Mouse (Mus musculus) limb, embryonic 10.5 days (tissue): ENCODE measurements around the gene Slc35g2. TPM values are rescaled to one million over a fixed set of nuclear protein-coding genes. Genes with fewer than 3 reads are reported as not detected.

Experiments used
- DNase-seq: peaks from one replicate; pipeline ENCODE4 v3.0.0-alpha.2; 2017; ENCODE audit warnings: low spot score
- H3K27ac ChIP-seq: fragments of 300-500 bp; sonication (generic); 2 replicates; pipeline ENCODE4 v1.5.1; 2016; ENCODE audit warnings: mild to moderate bottlenecking
- H3K27me3 ChIP-seq: fragments of 300-500 bp; sonication (generic); 2 replicates; pipeline ENCODE4 v1.6.1; 2016; ENCODE audit warnings: low read depth, mild to moderate bottlenecking; ENCODE audit not compliant: poor library complexity, severe bottlenecking
- H3K36me3 ChIP-seq: fragments of 300-500 bp; sonication (generic); 2 replicates; pipeline ENCODE4 v1.6.1; 2016; ENCODE audit warnings: mild to moderate bottlenecking, moderate library complexity
- H3K4me1 ChIP-seq: fragments of 300-500 bp; sonication (generic); 2 replicates; pipeline ENCODE4 v1.6.1; 2016
- H3K4me3 ChIP-seq: fragments of 300-500 bp; sonication (generic); 2 replicates; pipeline ENCODE4 v1.5.1; 2016; ENCODE audit warnings: mild to moderate bottlenecking, moderate library complexity
- H3K9me3 ChIP-seq: fragments of 300-500 bp; sonication (generic); replicated peaks from 2 replicates; pipeline ENCODE4 v1.6.1; 2016; ENCODE audit warnings: mild to moderate bottlenecking
- WGBS: fragments of 180-500 bp; shearing (Covaris S2); methylation state at CpG from one replicate; pipeline ENCODE4 v1.1.7; 2016; 5-methylcytosine and 5-hydroxymethylcytosine counted together
- polyA plus RNA-seq: library from polyadenylated mRNA; unstranded; fragments of >200 nt; fragmentation: Nextera tagmentation; extraction: Ambion mirVana; gene quantifications from 2 replicates; pipeline ENCODE4 v1.2.1, GENCODE M21; 2016

Gene Slc35g2
- polyA plus RNA-seq, 1 experiment from 2014 or later: 3.4 TPM

DNA sequence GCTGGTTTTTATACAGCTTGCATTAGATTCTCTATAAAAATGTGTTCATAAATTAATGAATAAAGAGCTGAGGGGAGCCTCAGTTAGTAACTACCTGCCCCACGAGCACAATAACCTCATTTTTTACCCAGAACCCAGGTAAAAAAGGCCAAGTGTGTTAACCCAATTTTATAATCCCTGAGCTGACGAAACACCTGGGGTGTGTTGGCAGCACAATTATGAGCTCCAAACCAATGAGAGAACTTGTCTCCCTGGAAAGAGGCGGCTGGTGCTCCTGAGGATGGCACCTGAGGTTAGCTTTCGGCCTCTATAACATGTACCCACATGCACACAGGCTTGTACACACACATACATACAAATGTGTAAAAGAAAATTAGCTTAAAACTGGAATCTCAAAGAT lies 65.4 kb downstream of the Slc35g2 start:
- DNase-seq: no peak
- WGBS: 93% methylated on average over 4 of the region's 4 CpGs

More for the DNA sequence above, 65.4 kb downstream of the Slc35g2 start:
- Histone ChIP-seq H3K4me1 (no peaks in the 10 kb centered on the region), H3K27ac (no peak overlapping the region), H3K36me3 (peaks cover 18% of the 10 kb centered on the region), H3K4me3 (no peak overlapping the region), H3K9me3 (no peaks in the 10 kb centered on the region), H3K27me3 (no peaks in the 10 kb centered on the region)

Other genes with a start within 250 kb of the Slc35g2 start
- 1.5 and 1.6 TPM in 2 replicates for gene Il20rb, start 84.3 kb downstream of the Slc35g2 start, polyA plus RNA-seq
- gene Nck1, start 25.0 kb downstream of the Slc35g2 start, polyA plus RNA-seq: 62.5 and 66.3 TPM in 2 replicates
- 52.8 and 57.2 TPM in 2 replicates for gene Stag1, start 26.7 kb upstream of the Slc35g2 start, polyA plus RNA-seq